Mouse (Mus musculus) heart, postnatal 0 days (tissue): ENCODE results near the gene Zranb1.

Experiments
- CTCF ChIP-seq: IDR thresholded peaks from 2 replicates; pipeline ENCODE4 v1.5.1; 2016; ENCODE audit warnings: antibody characterized with exemption, control low read depth, low read depth
- EP300 ChIP-seq: IDR thresholded peaks from 2 replicates; pipeline ENCODE4 v1.6.1; 2016; ENCODE audit warnings: antibody characterized with exemption, low read depth

DNA sequence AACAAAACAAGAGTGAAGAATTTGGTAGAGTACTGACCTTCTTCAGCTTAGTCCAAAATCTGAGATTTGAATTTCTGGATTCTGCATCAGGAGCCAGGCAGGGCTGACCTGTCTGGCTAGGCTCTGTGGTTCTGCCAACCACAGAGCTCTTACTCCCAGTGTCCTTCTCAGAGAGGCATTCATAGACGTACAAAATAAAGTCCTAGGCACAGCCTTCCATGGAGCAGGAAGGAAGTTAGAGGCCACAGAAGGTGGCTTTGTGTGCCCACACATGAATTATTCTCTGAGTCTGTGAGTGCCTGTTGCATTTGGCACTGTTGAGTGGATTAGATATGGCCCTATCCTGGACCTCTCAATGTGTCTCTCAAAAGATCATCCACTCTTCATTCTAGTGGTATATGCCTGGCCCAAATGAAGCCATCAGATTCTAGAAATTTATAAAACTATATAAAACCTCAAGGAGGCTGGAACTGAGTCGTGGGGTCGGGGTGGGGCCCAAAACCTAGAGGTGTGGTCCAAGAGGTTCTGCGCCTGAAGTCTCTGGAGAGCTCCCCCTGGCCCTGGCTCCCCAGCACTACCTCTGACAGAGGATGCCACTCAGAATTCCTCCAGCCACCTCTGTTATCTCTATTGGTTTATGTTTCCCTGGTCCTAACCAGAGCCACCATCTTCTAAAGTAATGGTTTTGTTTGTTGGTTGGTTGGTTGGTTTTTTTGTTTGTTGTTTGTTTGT lies 42.3 kb upstream of the Zranb1 start:
- TF ChIP-seq CTCF = no peak
- TF ChIP-seq EP300 = no peak
